Mouse (Mus musculus) heart, postnatal 25 days (tissue): ENCODE measurements around the gene AU015836. TPM values are rescaled to one million over a fixed set of nuclear protein-coding genes. Genes with fewer than 3 reads are reported as not detected.
"Not testable (repeated sequence)": the region's sequence is repeated elsewhere in the genome, so short reads cannot be mapped to it uniquely, and the experiment has no call there.

ENCODE experiments used
- DNase-seq: peaks from one replicate; pipeline ENCODE4 v3.0.0; 2022; ENCODE audit warnings: low spot score
- intact Hi-C: fragments of 180-260 bp; cut with DNase I; formaldehyde crosslinking; loops from one replicate; pipeline ENCODE4 v1.15.1; 2025
- total RNA-seq, 2 experiments: library from RNA; stranded (reverse); gene quantifications; 2 replicates each; pipeline ENCODE4 v1.2.3; 2021

The AU015836 gene
- not detected for total RNA-seq

GRCm38 (mm10) chrX:93968444-93968843, at the start of gene AU015836:
TSS of gene AU015836 (plus strand) at chrX:93968659.
- intact Hi-C loops: no loop called here

GRCm38 (mm10) chrX:93919017-93919416, 49.4 kb upstream of the AU015836 start:
- intact Hi-C loops: no loop called here
- no peak for DNase-seq

More at GRCm38 (mm10) chrX:93968444-93968843, at the start of gene AU015836:
- DNase-seq: no peak

GRCm38 (mm10) chrX:93928379-93928778, 40.1 kb upstream of the AU015836 start:
- intact Hi-C loops: no loop called here

GRCm38 (mm10) chrX:93928794-93929193, 39.7 kb upstream of the AU015836 start:
- DNase-seq: no peak

More at GRCm38 (mm10) chrX:93928379-93928778, 40.1 kb upstream of the AU015836 start:
- DNase-seq: no peak

GRCm38 (mm10) chrX:93931694-93932093, 36.8 kb upstream of the AU015836 start:
- intact Hi-C loops: no loop called here
- no peak for DNase-seq

More at GRCm38 (mm10) chrX:93928794-93929193, 39.7 kb upstream of the AU015836 start:
- intact Hi-C loops: no loop called here

- intact Hi-C loops: loop anchor here (2.0 kb wide), 1 partner anchor 74 kb away; no protein-coding TSS in a partner anchor
- DNase-seq: no peak
Measured at GRCm38 (mm10) chrX:93956727-93957126, 11.7 kb upstream of the AU015836 start.

GRCm38 (mm10) chrX:93958502-93958901, 10.0 kb upstream of the AU015836 start:
- no peak for DNase-seq
- intact Hi-C loops: no loop called here

- no peak for DNase-seq
- intact Hi-C loops: no loop called here
Measured at GRCm38 (mm10) chrX:93980341-93980740, 11.9 kb downstream of the AU015836 start.

GRCm38 (mm10) chrX:93982193-93982592, 13.7 kb downstream of the AU015836 start:
- intact Hi-C loops: no loop called here
- DNase-seq: no peak

GRCm38 (mm10) chrX:93985096-93985495, 16.6 kb downstream of the AU015836 start:
- DNase-seq, intact Hi-C loops: not testable (repeated sequence)

GRCm38 (mm10) chrX:94006991-94007390, 38.5 kb downstream of the AU015836 start:
- DNase-seq: no peak
- intact Hi-C loops: no loop called here

- DNase-seq: no peak
Measured at GRCm38 (mm10) chrX:94009442-94009841, 41.0 kb downstream of the AU015836 start.

GRCm38 (mm10) chrX:94011656-94012173, 43.3 kb downstream of the AU015836 start:
- DNase-seq: no peak
- intact Hi-C loops: no loop called here

More at GRCm38 (mm10) chrX:94009442-94009841, 41.0 kb downstream of the AU015836 start:
- intact Hi-C loops: no loop called here

GRCm38 (mm10) chrX:94012479-94013167, 44.2 kb downstream of the AU015836 start:
- DNase-seq: no peak
- intact Hi-C loops: no loop called here

GRCm38 (mm10) chrX:94016891-94017290, 48.4 kb downstream of the AU015836 start:
- intact Hi-C loops: no loop called here

GRCm38 (mm10) chrX:94022264-94022874, 53.9 kb downstream of the AU015836 start:
- intact Hi-C loops: no loop called here

More at GRCm38 (mm10) chrX:94016891-94017290, 48.4 kb downstream of the AU015836 start:
- DNase-seq: no peak

More at GRCm38 (mm10) chrX:94022264-94022874, 53.9 kb downstream of the AU015836 start:
- DNase-seq: no peak

Other genes with a start within 250 kb of the AU015836 start
- gene Pdk3, start 136.5 kb upstream of the AU015836 start, total RNA-seq: 1 to 10 TPM; 3.0 to 3.8 TPM
- 10 to 100 TPM; 21.5 to 25.9 TPM for gene Zfx, start 155.0 kb downstream of the AU015836 start, total RNA-seq
- 100 to 1,000 TPM in 1 of 2 experiments, 10 to 100 TPM in 1; 90.8 to 166 TPM for gene Eif2s3x, start 244.2 kb downstream of the AU015836 start, total RNA-seq